Mouse (Mus musculus): ENCODE measurements around the gene Tex21.
"Not testable (repeated sequence)": the region's sequence is repeated elsewhere in the genome, so short reads cannot be mapped to it uniquely, and the experiment has no call there.

The Tex21 gene

DNA sequence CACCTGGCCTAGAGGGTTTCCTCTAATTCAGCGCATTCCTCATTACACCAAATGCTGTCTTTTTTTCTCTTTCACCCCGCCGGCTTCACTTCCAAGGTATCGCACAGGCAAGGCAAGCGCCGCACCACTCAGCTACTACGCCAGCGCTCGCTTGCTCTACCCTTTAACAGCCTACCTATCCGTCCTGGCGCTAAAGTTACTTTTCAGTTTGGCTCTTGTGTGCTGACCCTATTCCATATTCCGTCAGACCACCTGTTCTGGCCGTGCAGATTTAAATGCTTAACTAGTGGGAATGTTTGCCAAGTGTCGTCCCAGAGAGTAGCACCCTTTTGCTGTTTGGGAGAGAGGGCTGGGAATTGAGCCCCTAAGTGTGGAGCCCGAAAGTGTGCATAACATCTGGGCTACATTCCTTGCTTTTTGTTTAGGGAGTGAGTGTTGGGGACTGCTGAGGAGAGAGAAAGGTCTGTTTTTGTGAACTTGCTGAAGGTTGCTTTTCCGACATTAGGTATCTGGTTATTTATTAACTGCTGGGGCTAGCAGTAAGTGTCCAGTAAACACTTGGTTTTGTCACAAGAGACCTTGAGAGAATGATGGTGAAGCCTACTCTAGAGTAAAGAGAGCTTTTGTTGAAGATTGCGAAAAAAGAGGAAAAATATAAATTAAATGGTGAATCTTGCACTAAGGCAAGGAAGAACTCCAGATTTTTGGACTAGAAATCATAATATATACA lies 9.7 kb upstream of the Tex21 start:
- DNase-seq (ENCODE audit: low read depth): peak; percentile 28

DNA sequence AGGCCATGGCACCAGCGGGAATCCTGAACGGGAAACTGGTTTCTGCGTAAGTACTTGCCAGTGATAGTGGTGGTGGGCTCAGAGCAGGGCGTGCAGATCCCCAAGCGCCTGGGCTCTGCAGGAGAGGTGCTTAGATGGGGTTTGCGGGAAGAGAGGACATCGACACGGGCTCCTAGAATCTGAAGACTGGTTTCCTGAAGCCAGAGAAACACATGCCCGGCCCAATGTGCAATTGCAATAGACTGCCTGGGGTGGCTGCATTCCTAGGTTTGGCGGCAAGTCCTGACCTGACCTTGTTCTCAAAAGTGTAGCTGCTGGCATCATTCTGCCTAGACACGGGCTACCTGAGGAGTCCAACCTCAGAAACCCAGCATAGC lies 8.9 kb upstream of the Tex21 start:
- DNase-seq (ENCODE audit: low read depth): no peak

DNA sequence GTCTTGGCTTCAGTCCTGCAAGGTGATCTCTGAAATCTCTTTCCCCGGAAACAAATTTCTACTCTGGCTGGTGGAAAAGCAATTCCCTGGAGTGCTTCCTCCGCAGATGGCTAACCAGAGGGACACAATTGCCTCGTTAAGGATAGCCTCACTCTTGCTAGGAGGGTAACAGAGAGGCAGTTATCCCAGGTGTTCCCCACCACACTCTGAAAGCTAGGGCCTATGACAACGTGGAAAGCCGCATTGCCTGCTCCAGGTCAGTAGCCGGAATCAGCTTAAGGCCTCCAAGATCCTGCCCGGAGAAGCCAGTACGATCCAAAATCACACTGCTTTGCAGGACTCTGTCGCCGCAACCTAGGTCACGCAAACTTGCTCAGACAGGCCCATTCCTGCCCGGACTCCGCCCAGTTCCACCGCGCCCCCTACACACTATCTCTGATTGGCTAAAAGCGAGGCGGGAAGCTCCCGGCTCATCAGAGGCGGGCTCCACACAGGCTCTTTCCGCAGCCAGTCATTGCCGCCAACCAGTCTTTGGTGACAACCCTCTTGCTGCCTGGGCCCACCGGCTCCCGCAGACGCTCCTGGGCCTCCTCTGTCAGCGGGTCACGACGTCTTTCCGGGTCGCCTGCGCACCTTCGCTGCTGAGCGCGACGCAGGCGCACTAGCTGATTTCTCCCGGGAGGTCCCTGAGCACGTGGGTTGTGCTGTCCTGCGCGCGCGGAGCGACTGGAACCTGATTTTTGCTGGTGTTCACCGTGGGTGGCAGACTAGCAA lies 8.4 kb upstream of the Tex21 start, which contains the start of gene Mthfd1:
TSS of gene Mthfd1 (plus strand) at position 574 of the 774 bp plus-strand sequence.
- peak; percentile 98 for DNase-seq (ENCODE audit: low read depth)

DNA sequence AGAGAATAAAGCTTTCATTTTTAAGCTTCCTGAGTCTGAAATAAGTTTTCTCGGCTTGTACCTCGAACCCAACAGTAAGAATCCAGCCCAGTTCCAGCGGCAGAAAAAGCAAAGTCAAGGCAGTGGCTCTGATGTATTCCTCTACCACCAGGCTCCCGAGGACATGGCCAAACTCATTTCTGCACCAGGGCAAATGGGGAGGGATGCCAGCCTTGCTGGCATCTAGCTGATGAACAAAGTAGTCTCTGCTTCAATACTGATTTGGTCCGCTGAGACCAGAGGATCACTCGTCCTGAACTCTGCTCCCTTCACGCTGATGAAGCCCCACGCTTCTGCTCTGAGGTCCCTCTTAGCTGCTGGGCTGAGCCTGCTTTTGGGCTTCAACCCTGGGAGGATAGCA lies 7.4 kb upstream of the Tex21 start:
- no peak for DNase-seq (ENCODE audit: low read depth)

DNA sequence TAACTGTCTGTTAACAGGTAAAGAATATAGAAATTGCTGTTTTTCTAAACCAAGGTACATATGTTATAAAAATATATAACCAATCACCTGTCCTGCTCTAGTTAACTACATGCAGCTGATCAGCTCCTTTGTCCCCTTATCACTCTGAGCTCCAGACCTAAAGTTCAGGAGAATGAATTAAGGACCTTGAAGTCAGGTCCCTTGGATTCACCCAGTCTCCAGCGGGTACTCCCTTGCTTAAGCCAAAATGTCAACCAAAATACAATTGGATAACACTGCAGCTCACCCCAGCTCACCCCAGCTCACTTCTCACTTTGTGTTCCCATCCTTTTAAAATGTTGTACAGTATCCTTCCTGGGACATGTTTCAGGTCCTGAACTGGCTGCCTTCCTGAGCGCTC lies 7.0 kb upstream of the Tex21 start:
- DNase-seq (ENCODE audit: low read depth): no peak

DNA sequence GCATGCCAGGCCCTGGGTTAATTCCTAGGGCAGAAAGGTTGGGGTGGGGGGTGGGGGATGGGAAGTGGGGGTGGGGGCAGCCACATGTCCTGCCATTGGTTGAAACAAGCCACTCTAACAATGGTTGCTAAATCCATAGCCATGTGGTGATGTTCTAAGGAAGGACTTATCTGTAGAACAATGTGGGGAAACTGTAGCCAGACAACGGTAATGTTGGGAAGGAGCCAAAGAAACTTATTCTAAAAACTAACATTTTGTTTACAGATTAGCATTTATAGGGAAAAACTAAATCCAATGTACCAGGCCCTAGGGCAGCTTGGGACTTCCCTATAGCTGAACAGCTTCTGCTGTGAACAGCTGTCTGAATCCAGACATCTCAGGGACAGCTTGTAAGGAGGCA lies 6.5 kb upstream of the Tex21 start:
- no peak for DNase-seq (ENCODE audit: low read depth)

DNA sequence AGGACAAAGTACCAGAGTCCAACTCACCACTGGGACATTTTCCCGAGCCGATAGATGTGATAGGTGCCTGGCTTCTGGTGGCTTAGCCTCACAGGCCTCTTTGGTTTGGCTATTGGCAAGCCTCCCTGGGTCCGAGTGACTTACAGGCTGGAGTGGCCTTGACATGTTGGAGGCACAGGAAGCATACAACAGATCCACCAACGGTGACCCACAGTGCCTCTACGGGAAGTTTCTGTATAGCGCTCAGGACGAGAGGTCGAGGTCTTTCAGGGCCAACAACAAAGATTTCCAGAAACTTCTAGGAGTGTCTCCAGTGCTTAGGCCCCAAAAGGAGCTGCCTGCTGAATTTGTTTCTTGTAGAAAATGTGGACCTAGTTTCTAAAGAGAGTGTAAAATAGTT lies 1.6 kb downstream of the Tex21 start:
- peak; percentile 66 for DNase-seq (ENCODE audit: low read depth)

DNA sequence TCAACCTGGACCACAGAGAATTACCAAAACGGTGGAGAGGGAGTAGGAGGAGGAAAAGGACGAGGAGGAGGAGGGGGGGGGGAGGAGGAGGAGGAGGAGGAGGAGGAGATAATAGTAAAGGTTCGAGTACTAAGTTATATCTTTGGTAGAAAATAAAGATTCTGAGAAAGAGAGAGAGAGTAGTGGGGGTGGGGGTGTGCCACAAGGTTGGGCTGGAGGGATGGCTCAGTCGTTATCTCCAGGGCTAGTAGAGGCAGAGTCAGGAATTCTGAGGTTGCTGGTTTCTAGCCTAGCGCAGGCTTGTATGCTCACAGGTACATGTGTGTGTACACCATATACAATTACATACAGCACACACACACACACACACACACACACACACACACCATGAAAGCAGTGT lies 4.7 kb downstream of the Tex21 start:
- no peak for DNase-seq (ENCODE audit: low read depth)

DNA sequence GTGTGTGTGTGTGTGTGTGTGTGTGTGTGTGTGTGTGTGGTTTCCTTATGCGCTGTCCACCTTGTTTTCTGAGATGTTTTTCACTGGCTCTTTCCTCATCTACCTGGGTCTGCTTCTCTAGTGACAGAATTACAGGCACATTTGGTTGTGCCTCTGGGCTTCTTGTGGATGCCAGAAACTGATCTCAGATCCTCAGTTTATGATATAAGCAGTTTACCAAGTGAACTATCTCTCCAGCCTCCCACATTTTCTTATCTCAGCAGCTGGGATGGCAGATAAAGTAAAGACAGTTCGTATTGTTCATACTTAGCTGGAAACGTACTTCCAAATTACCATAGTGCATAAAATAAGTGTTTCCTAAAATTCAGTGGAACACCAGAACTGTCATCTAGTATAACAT lies 5.5 kb downstream of the Tex21 start:
- no peak for DNase-seq (ENCODE audit: low read depth)

DNA sequence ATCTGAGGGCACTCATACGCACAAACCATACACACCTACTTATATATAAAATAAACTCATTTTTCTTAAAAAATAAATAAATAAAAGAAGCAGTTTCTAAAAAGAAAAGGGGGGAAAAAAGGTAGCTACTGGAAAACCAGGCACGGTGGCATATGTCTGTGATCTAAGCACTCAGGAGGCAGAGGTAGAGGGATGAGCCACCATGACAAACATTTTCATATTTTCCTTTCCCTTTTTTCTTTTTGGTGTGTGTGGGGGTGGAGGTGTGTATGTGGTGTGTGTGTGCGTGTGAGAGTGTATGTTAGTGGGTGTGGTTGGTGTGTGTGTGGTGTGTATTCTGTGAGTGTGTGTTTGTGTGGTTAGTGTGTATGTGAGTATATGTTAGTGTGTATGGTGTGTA lies 5.9 kb downstream of the Tex21 start:
- no peak for DNase-seq (ENCODE audit: low read depth)

DNA sequence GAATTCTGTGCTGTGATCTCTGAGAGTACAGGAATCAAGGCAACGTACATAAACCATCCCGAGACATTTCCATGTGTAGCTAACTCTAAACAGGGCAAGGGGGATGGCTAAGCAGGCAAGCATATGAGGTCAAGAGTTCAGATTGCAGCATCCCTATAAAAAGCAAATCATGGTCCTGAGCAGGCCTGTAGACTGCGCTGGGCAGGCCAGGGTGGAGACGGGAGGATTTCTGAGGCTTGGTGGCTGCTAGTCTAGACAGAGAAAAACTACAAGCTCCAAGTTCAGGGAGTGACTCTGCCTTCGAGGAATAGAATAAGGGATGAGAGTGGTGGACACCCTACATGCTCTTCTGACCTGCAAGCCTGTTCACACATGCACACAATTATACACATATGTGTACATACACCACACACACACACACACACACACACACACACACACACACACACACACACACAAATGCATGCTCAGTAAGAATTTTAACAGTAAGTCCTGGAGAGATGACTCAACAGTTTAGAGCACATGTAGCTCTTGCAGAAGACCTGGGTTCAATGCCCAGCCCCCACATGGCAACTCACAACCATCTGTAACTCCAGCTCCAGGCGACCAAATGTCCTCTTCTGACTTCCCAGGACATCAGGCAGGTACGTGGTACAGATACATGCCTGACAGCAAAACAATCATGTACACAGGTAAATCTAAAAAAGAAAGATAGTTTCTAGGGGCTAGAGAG lies 6.5 kb downstream of the Tex21 start:
- no peak for DNase-seq (ENCODE audit: low read depth)

DNA sequence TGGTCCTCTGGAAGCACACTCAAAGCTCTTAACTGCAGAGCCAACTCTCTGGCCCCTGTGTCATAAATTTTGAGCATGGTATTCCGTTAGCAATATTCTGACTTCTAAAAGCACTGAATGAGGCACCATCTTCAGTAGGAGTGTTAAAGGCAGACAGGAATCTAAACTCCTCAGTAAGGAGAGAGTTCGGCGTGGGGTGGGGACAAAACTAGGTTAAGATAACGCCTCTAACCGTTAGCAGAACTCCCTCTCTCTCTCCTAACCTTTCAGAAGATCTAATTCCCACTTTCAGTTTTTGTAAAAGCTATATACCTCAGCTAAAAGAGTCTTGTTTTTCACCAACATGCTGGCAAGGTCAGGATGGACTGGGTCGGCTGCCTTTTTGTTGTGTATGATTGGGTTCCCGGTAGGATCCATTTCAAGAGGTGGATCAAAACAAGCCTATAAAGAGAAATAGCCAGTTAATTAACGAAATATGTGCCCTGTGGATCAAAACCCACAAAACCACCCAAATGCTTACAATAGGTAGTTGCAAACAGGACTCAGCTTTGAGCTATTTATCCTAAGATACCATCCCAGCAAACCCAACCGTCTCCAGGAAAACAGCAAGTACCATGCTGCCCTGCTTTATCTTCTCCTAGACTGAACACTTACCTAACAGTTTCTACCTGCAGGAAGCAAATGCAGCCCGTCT lies 7.3 kb downstream of the Tex21 start:
- no peak for DNase-seq (ENCODE audit: low read depth)

DNA sequence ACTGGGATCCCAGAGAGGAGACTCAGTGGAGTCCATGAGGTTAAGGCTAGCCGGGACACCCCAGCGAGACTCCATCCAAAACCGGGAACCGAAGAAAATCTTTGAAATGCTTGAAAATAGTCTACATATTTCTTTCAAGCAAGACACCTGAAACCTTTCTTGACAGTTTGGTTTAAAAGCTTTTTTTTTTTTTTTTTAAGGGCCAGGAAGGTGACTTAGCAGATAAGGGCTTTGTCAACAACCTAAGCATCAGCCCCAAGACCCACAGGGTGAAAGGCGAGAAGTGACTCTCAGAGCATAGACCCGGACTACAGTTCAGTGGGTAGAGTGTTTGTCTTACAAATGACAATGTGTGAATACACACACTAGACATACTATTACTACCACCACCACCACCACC lies 11.3 kb downstream of the Tex21 start:
- DNase-seq (ENCODE audit: low read depth): no peak

DNA sequence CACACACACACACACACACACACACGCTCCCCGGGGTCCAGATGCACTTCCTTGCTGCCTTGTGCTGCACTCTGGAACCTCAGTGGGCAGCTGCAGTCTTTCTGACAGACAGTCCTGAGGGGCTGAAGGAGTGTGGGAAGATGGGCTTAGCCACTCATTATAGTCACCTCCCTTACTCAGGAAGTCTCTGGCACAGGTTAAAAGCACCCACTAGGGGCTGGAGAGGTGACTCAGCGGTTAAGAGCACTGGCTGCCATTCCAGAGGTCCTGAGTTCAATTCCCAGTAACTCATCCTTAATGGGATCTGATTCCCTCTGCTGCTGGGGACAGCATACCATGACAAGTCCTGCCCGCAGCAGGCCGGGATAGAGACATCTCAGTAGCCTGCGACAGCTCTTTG lies 15.9 kb downstream of the Tex21 start:
- no peak for DNase-seq (ENCODE audit: low read depth)

DNA sequence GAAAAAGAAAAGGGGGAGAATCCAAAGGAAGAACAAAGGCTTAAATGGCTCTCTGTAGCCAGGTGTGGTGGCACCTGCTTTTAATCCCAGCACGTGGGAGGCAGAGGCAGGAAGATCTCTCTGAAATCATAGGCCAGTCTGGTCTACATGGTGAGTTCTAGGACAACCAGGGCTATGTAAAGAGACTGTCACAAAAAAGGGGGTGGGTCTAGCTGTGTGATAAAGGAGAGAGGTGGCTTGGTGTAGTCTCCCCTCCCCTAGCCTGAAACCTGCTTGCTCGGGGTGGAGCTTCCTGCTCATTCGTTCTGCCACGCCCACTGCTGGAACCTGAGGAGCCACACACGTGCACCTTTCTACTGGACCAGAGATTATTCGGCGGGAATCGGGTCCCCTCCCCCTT lies 24.4 kb downstream of the Tex21 start:
- not testable (repeated sequence) for DNase-seq (ENCODE audit: low read depth)

DNA sequence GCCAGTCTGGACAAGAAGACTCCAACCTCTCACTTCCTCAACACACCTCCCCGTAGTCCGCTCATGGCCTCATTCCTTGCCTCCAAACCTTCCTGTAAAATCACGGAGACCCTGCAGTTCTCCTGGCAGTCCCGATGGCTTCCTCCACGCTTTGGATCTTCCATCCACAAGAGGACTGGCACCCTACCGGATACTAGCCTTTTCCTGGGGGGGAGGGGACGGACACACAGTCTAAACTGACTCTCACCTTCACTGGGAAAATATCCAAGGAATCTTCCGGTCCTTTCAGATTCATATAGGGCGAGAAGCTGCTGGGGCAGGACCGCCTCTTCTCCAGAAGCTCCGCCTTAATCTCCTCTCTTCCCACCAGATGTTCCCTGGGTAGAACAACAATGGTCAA lies 29.8 kb downstream of the Tex21 start:
- DNase-seq (ENCODE audit: low read depth): no peak

DNA sequence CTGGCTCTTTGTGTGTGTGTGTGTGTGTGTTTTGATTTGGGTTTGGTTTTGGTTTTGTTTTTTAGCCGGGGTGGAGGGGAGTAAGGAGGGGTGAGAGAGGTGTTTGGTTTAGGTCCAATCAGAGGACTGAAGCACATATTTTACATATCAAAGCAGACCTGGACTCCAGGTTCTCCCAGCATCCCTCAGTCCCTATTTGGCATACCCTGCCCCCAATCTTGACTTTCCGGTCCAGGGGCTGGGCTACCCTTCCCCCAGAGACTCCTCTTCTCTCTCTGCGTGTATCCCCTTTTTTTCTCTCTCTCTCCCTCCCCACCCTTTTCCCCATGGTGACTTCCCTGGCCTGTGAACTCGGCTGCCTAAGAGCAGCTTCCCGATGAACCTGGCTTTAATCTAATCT lies 31.4 kb downstream of the Tex21 start:
- no peak for DNase-seq (ENCODE audit: low read depth)

DNA sequence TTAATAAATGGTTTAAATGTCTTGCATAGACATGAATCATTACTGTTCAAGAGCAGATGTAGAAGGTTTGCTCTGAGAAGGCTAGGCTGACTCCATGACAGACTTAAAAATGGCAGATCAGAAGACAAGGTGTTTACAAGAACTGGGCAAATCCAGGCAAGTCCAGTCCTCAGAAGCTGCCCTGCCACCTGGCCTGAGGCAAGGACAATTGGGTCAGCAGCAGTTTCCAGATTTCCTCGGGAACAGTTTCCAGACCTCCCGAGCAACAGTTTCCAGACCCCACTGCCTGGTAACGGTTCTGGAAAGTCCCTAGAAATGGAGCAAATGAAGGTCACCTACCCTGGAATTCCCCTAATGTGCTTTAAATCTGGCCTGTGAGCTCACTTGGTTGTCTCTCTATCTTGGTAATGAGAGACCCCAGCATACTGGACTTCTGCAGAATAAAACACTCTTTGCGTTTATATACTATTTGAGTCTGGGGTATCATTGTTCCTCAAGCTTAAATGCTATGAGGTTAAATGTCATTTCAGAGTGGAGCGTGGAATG lies 37.0 kb downstream of the Tex21 start:
- no peak for DNase-seq (ENCODE audit: low read depth)

DNA sequence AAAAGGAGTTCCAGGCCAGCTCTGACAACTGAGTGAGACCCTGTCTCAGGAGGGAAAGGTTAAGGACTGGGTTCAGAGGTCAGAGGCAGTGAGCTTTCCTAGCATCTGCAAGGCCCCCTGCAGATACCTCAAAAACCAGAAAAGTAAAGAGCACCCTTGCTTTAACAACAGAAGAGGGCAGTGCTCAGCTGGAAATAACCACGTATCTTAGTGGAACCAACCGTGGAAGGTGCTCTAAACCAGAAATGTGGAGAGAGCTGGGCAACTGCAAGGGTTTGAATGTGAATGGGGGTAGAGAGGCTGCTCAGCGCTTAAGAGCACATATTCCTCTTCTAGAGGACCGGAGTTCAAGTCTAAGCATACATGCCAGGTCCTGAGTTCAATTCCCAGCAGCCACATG lies 46.2 kb downstream of the Tex21 start:
- no peak for DNase-seq (ENCODE audit: low read depth)

DNA sequence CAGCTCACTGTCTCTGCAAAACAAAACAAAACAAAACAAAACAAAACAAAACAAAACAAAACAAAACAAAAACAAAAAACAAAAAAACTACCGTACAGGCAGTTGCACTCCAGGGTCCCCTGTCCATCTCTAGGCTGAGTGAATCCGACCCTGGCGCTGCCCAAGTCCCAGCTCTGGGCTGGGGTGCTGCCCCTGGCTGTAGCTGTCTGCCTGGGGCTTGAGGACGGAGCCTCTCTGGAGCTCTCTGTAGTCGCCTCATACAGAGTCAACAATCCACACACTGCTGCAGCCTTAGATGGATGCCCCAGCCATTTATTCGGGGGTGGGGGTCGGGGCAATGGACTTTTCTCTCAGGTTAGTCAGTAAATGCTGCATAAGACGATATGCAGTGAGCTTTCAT lies 49.5 kb downstream of the Tex21 start:
- no peak for DNase-seq (ENCODE audit: low read depth)

DNA sequence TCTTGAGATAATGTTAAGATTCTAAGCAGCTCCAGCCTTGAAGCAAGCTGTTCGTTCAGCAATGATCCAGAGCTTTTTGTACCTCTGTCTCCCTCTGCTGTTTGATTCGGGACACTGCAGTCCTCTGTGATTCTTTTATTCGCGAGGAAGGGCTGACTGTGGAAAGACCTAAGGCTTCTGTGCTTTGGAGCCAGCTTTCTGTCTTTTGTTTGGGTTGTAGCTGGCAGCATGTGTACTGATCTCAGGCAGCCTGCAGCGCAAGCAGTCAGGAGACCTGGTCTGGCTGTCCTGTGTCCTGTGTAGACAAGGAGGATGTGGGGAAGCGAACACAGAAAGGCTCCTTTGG lies 49.9 kb downstream of the Tex21 start:
- peak; percentile 81 for DNase-seq (ENCODE audit: low read depth)

Data from 416B (cell line).